Mouse (Mus musculus): ENCODE measurements around the gene Chchd3.

Gene Chchd3

DNA sequence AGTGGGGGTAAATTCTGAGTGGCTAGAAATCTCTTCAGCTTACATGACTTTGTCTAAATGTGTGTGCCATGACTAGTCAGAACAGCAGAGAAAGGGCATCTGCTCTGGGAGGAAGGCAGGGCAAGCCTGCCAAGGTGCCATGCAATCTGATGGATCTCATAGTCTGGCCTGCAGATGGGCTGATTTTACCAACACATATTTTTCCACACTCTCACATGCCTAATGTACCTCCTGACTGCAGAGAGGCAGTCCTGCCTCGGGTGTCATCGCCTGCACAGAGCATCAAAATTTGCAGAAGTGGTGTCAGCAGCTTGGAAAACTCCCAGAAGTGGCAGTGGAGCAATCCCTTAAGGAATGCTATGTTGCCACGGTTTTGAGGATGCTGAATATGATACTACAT, 55.5 kb downstream of the Chchd3 start:
- DNase-seq (ENCODE audit: extremely low spot score, low read depth, low spot score) = no peak

- DNase-seq (ENCODE audit: extremely low spot score, low read depth, low spot score) = no peak
Observed at GRCm38 (mm10) chr6:33002988-33003387, 57.1 kb downstream of the Chchd3 start.

DNA sequence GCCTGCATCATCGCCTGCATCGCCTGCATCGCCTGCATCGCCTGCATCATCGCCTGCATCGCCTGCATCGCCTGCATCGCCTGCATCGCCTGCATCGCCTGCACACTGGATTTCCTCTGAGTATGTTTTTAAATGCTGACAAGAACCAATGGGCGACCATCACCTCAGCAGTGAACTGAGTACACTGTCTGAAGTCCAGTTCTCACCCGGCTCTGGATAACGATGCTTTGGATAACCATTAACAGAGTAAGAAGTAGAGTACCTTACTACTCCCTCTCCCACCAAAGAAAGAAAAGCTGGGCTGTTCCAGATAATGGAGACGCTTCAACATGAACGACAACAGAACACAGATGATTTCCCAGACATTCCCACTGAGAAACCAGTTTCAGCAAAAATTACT, 58.8 kb downstream of the Chchd3 start:
- DNase-seq (ENCODE audit: extremely low spot score, low read depth, low spot score) = no peak

- DNase-seq (ENCODE audit: extremely low spot score, low read depth, low spot score) = no peak
Observed at GRCm38 (mm10) chr6:32996597-32996996, 63.5 kb downstream of the Chchd3 start.

DNA sequence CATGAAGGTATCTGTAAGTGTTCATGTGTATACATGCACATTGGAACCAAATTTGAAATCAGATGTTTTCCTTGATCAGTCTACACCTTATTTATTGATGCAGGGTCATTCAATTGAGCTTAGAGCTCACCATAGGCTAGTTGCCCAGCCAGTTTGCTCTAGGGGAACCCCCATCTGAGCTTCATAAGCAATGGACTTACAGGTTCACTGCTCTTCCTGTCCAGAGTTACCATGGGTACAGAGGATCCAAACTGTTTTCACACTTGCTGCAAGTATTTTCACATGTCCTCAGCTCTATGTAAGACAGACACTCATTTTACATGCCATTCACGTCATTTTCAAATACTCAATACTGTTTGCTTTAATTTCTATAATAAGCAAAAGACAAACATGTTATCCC, 66.2 kb downstream of the Chchd3 start:
- no peak for DNase-seq (ENCODE audit: extremely low spot score, low read depth, low spot score)

GRCm38 (mm10) chr6:32990061-32990633, 69.9 kb downstream of the Chchd3 start:
- DNase-seq (ENCODE audit: extremely low spot score, low read depth, low spot score) = no peak

- no peak for DNase-seq (ENCODE audit: extremely low spot score, low read depth, low spot score)
Observed at GRCm38 (mm10) chr6:32988561-32988960, 71.5 kb downstream of the Chchd3 start.

- DNase-seq (ENCODE audit: extremely low spot score, low read depth, low spot score) = no peak
Observed at GRCm38 (mm10) chr6:32983876-32984275, 76.2 kb downstream of the Chchd3 start.

DNA sequence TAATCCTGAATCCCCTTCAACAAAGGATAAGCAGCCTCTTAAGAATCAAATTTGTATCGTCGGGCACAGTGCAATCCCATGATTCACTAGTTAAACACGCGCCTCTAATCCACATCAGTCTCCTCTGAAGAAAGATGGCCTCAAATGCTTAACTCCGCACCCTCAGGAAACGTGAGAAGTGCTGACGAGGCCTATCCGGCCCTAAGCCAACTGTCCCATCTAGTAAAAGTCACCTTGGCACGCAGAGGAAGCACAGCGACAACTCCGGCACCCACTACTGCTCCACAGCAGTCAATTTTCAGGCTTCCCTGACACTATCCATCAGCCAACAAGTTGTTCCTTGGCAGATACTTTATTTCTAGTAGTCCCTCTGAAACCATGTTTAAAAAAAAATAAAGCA, 78.8 kb downstream of the Chchd3 start:
- DNase-seq (ENCODE audit: extremely low spot score, low read depth, low spot score) = no peak

GRCm38 (mm10) chr6:32978811-32979210, 81.2 kb downstream of the Chchd3 start:
- DNase-seq (ENCODE audit: extremely low spot score, low read depth, low spot score) = no peak

GRCm38 (mm10) chr6:32971926-32972325, 88.1 kb downstream of the Chchd3 start:
- no peak for DNase-seq (ENCODE audit: extremely low spot score, low read depth, low spot score)

DNA sequence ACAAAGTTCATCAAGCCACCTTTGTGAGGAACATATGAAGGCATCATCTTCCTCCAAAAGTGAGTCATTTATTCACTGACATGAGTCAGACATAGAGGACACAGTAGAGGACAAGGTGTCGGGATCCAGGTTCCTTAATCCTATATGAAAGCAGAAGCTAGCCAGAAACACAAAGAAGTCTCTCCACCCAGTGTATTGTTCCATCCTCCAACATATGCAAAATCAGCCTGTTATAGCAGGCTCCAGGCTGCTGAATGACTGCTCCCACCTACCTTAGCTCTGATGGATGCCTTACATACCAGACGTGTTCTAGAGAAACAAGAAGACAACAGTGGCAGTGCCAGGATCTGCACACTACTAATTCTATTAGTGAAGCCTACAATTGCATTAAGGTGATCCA, 91.1 kb downstream of the Chchd3 start:
- DNase-seq (ENCODE audit: extremely low spot score, low read depth, low spot score) = no peak

- no peak for DNase-seq (ENCODE audit: extremely low spot score, low read depth, low spot score)
Observed at GRCm38 (mm10) chr6:32962048-32962447, 98.0 kb downstream of the Chchd3 start.

GRCm38 (mm10) chr6:32961477-32961876, 98.6 kb downstream of the Chchd3 start:
- no peak for DNase-seq (ENCODE audit: extremely low spot score, low read depth, low spot score)

DNA sequence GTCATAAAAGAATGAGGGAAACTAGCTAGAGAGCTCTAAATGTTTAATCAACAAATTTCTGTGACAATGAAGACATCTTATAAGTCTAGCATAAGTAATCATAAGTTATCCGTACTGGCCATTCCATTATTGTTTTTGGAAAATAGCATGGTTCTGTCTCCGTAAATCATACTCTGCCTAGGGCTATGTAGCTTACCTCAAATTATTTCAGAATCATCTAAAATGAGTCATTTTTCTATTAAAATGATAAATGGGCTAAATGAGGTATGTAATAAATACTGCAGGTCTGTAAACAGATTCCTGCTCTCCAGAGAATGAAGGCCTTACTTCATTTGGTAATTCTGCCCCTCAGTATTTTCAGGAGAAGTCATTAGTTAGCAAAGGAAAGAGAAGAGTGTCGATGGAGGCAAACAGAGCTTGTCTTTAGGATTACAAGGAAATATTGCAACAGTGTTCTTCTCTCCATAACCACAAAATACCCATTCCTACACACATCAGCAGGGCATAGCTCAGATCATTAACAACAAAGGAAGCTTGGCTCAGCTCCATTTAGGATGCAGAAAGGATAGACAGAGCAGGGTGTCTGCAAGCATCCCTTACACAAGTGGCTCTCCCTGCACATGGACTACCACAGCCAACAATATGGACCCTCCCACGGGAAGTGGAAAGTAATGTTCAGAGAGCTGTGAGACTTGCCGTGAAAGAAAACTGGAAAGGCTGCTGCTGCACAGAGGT, 100.1 kb downstream of the Chchd3 start:
- DNase-seq (ENCODE audit: extremely low spot score, low read depth, low spot score) = no peak

- no peak for DNase-seq (ENCODE audit: extremely low spot score, low read depth, low spot score)
Observed at GRCm38 (mm10) chr6:32955481-32955880, 104.6 kb downstream of the Chchd3 start.

- DNase-seq (ENCODE audit: extremely low spot score, low read depth, low spot score) = no peak
Observed at GRCm38 (mm10) chr6:32950973-32951372, 109.1 kb downstream of the Chchd3 start.

DNA sequence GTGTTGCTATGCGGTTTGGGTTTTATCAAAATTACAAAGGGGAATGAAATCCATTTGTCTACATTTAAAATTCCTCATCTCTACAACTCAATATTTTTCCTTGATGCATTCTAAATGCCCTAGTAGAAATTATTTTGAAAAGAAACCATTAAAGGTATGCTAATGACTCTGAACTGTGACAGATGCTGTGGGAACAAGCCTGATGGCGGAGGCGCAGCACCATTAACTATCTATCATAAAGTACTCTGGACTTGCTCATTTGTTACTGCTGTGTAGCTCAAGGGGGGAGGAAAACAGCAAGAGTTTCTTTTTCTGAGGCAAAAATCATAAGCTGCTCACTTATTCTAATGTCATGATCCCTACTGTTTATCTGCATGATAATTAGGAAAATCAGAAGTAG, 110.4 kb downstream of the Chchd3 start:
- no peak for DNase-seq (ENCODE audit: extremely low spot score, low read depth, low spot score)

DNA sequence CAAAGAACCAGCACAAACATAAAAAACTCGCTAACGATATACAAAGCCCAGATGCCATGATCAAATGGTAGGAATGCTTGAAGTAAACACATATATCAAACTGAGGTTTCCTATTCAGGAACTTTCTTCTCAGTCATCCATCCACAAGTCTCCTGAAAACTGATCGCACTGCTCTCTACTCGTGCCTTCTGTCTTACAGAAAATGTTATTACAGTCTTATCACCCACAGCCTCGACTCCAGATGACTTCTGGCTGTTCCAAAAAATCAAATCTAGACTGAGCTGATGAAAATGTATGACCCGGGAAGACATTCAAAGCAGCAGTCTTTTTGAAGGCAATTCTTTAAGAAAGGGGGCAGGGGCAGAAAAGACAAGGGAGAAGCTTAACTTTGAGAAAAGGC, 112.8 kb downstream of the Chchd3 start:
- DNase-seq (ENCODE audit: extremely low spot score, low read depth, low spot score) = no peak

DNA sequence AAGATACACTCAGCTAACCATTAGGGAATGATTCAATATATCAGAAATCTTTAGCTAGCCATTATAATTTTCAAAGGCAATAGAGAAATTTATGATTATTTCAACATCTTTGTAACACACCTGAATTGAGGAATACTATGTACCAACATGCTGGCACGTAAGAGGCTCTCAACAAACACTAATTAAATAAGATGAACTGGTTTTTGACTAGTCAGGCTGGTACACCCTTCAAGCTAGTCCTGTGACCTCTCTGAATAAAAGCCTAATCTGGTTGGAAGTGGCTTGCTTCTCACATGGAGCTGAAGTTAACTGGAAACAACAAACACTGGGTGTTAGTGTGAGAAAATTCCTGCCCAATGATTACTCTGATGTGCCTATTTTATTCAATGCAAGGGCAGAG, 115.1 kb downstream of the Chchd3 start:
- no peak for DNase-seq (ENCODE audit: extremely low spot score, low read depth, low spot score)

DNA sequence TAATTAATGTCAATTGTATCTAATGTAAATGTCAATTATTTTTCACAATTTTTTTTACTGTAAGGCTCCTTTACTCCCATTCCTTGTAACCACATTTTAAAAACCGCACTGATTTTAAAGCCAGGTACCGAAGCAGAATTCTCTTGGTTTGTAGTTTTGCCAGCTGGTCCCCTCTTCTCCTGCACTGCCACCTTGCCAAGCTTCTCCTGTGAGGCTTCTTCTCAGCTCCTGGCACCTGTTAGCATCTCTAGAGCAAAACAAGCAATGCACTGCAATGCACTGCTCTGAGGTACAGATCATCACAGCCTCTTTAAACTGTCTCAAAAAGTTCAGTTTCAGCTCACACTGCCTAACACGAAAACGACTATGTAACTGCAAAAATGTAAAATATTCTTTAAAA, 116.4 kb downstream of the Chchd3 start:
- DNase-seq (ENCODE audit: extremely low spot score, low read depth, low spot score) = no peak

GRCm38 (mm10) chr6:32940299-32940698, 119.8 kb downstream of the Chchd3 start:
- no peak for DNase-seq (ENCODE audit: extremely low spot score, low read depth, low spot score)

DNA sequence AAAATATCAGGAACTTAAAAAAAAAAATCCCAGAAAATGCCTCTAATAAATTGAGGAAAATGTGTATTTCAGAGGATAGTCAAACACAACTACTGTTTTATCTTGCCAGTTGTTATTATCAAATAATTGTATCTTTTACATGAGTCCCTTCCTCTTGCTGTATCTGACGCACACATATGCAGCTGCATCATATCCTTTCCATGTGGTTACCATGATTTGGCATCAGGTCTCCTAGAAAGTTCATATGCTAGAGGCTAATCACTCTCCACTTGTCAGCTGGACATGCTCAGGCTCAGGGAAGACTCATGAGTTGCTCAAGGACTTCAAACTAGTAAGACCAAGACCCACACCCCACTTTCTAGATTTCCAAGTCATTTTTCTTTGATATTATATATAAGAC, 122.4 kb downstream of the Chchd3 start:
- DNase-seq (ENCODE audit: extremely low spot score, low read depth, low spot score) = no peak

All from hindlimb bud, embryonic 11.5 days (tissue).